Mouse (Mus musculus): ENCODE data around the gene Hoxa6. TPM values are rescaled to one million over a fixed set of nuclear protein-coding genes. Genes with fewer than 3 reads are reported as not detected.

Gene Hoxa6
- polyA plus RNA-seq, 1 experiment = not detected

GRCm38 (mm10) chr6:52248638-52249414, 40.3 kb upstream of the Hoxa6 start:
- Histone ChIP-seq H3K4me3 (ENCODE audit: insufficient read depth, low read length) (peak overlapping the region; percentile 17; the same call in 1 of the 2 replicates), H3K27ac (ENCODE audit: insufficient read depth, low read depth, low read length) (no peak overlapping the region), H3K4me1 (ENCODE audit: control insufficient read depth, insufficient read depth, low read length) (no peaks in the 10 kb centered on the region)
- TF ChIP-seq POLR2A (IDR thresholded peaks at IDR 0.05; ENCODE audit: borderline replicate concordance, low read depth, low read length) (no peak), CTCF (IDR thresholded peaks at IDR 0.05; ENCODE audit: low read depth, low read length) (no peak)

GRCm38 (mm10) chr6:52247766-52248637, 39.5 kb upstream of the Hoxa6 start:
- Histone ChIP-seq H3K4me1 (ENCODE audit: control insufficient read depth, insufficient read depth, low read length) (no peaks in the 10 kb centered on the region), H3K27ac (ENCODE audit: insufficient read depth, low read depth, low read length) (no peak overlapping the region), H3K4me3 (ENCODE audit: insufficient read depth, low read length) (no peak overlapping the region)
- TF ChIP-seq POLR2A (IDR thresholded peaks at IDR 0.05; ENCODE audit: borderline replicate concordance, low read depth, low read length) (no peak), CTCF (IDR thresholded peaks at IDR 0.05; ENCODE audit: low read depth, low read length) (no peak)

- no peak for TF ChIP-seq CTCF (IDR thresholded peaks at IDR 0.05; ENCODE audit: low read depth, low read length)
- no peak for TF ChIP-seq POLR2A (IDR thresholded peaks at IDR 0.05; ENCODE audit: borderline replicate concordance, low read depth, low read length)
- Histone ChIP-seq H3K4me1 (ENCODE audit: control insufficient read depth, insufficient read depth, low read length) (no peaks in the 10 kb centered on the region), H3K27ac (ENCODE audit: insufficient read depth, low read depth, low read length) (no peak overlapping the region), H3K4me3 (ENCODE audit: insufficient read depth, low read length) (no peak overlapping the region)
Measured at GRCm38 (mm10) chr6:52246916-52247315, 38.4 kb upstream of the Hoxa6 start.

- Histone ChIP-seq H3K4me1 (ENCODE audit: control insufficient read depth, insufficient read depth, low read length) (no peaks in the 10 kb centered on the region), H3K4me3 (ENCODE audit: insufficient read depth, low read length) (peak overlapping the region; percentile 11; the same call in 1 of the 2 replicates), H3K27ac (ENCODE audit: insufficient read depth, low read depth, low read length) (no peak overlapping the region)
- TF ChIP-seq POLR2A (IDR thresholded peaks at IDR 0.05; ENCODE audit: borderline replicate concordance, low read depth, low read length) (no peak), CTCF (IDR thresholded peaks at IDR 0.05; ENCODE audit: low read depth, low read length) (no peak)
Measured at GRCm38 (mm10) chr6:52246403-52246803, 37.9 kb upstream of the Hoxa6 start.

- no peaks in the 10 kb centered on the region for H3K4me1 ChIP-seq (ENCODE audit: control insufficient read depth, insufficient read depth, low read length)
- no peak for TF ChIP-seq POLR2A (IDR thresholded peaks at IDR 0.05; ENCODE audit: borderline replicate concordance, low read depth, low read length)
- no peak for TF ChIP-seq CTCF (IDR thresholded peaks at IDR 0.05; ENCODE audit: low read depth, low read length)
- H3K27ac ChIP-seq (ENCODE audit: insufficient read depth, low read depth, low read length) = no peak within 1 kb of the TSS
- H3K4me3 ChIP-seq (ENCODE audit: insufficient read depth, low read length) = peak within 1 kb of the TSS; percentile 11; the same call in 1 of the 2 replicates
Measured at GRCm38 (mm10) chr6:52245757-52246142, 37.2 kb upstream of the Hoxa6 start, which contains the start of gene Hoxa11. Gene Hoxa11 (minus strand): TSS chr6:52245810.

- no peak overlapping the region for H3K27ac ChIP-seq (ENCODE audit: insufficient read depth, low read depth, low read length)
- H3K4me1 ChIP-seq (ENCODE audit: control insufficient read depth, insufficient read depth, low read length) = no peaks in the 10 kb centered on the region; the same call in 1 of the 2 replicates
- TF ChIP-seq CTCF (IDR thresholded peaks at IDR 0.05; ENCODE audit: low read depth, low read length) (no peak), POLR2A (IDR thresholded peaks at IDR 0.05; ENCODE audit: borderline replicate concordance, low read depth, low read length) (no peak)
- H3K4me3 ChIP-seq (ENCODE audit: insufficient read depth, low read length) = no peak overlapping the region
Measured at GRCm38 (mm10) chr6:52245040-52245756, 36.7 kb upstream of the Hoxa6 start.

GRCm38 (mm10) chr6:52244471-52245039, 36.0 kb upstream of the Hoxa6 start:
- TF ChIP-seq POLR2A (IDR thresholded peaks at IDR 0.05; ENCODE audit: borderline replicate concordance, low read depth, low read length) (no peak), CTCF (IDR thresholded peaks at IDR 0.05; ENCODE audit: low read depth, low read length) (no peak)
- Histone ChIP-seq H3K4me3 (ENCODE audit: insufficient read depth, low read length) (no peak overlapping the region), H3K27ac (ENCODE audit: insufficient read depth, low read depth, low read length) (no peak overlapping the region), H3K4me1 (ENCODE audit: control insufficient read depth, insufficient read depth, low read length) (no peaks in the 10 kb centered on the region; the same call in 1 of the 2 replicates)

- TF ChIP-seq CTCF (IDR thresholded peaks at IDR 0.05; ENCODE audit: low read depth, low read length) = no peak
- no peak for TF ChIP-seq POLR2A (IDR thresholded peaks at IDR 0.05; ENCODE audit: borderline replicate concordance, low read depth, low read length)
- Histone ChIP-seq H3K4me3 (ENCODE audit: insufficient read depth, low read length) (no peak overlapping the region), H3K4me1 (ENCODE audit: control insufficient read depth, insufficient read depth, low read length) (no peaks in the 10 kb centered on the region; the same call in 1 of the 2 replicates), H3K27ac (ENCODE audit: insufficient read depth, low read depth, low read length) (no peak overlapping the region)
Measured at GRCm38 (mm10) chr6:52243681-52244121, 35.2 kb upstream of the Hoxa6 start.

GRCm38 (mm10) chr6:52242801-52243332, 34.3 kb upstream of the Hoxa6 start:
- no peak overlapping the region for H3K27ac ChIP-seq (ENCODE audit: insufficient read depth, low read depth, low read length)
- H3K4me1 ChIP-seq (ENCODE audit: control insufficient read depth, insufficient read depth, low read length) = no peaks in the 10 kb centered on the region; the same call in 1 of the 2 replicates
- TF ChIP-seq CTCF (IDR thresholded peaks at IDR 0.05; ENCODE audit: low read depth, low read length) = no peak
- TF ChIP-seq POLR2A (IDR thresholded peaks at IDR 0.05; ENCODE audit: borderline replicate concordance, low read depth, low read length) = no peak
- no peak overlapping the region for H3K4me3 ChIP-seq (ENCODE audit: insufficient read depth, low read length)

Measured in bone marrow macrophage, adult 2 months (primary cell).